Mouse (Mus musculus) embryonic facial prominence, embryonic 13.5 days (tissue): ENCODE measurements around the gene Hnrnph1. TPM values are rescaled to one million over a fixed set of nuclear protein-coding genes. Genes with fewer than 3 reads are reported as not detected.

Experiments used
- ATAC-seq: fragments of 200-750 bp; cut with Nextera tagmentation; 2 replicates; pipeline ENCODE4 v1.8.0; 2017; ENCODE audit warnings: low read depth; ENCODE audit not compliant: insufficient number of reproducible peaks, insufficient read depth, low FRiP score, low TSS enrichment
- H3K27ac ChIP-seq: fragments of 300-500 bp; sonication (generic); 2 replicates; pipeline ENCODE4 v1.5.1; 2015; ENCODE audit warnings: moderate library complexity, mild to moderate bottlenecking, inconsistent platforms
- H3K27me3 ChIP-seq: fragments of 300-500 bp; sonication (generic); 2 replicates; pipeline ENCODE4 v1.6.1; 2015; ENCODE audit warnings: mild to moderate bottlenecking, inconsistent platforms
- H3K36me3 ChIP-seq: fragments of 300-500 bp; sonication (generic); 2 replicates; pipeline ENCODE4 v1.6.1; 2015; ENCODE audit warnings: mild to moderate bottlenecking, inconsistent platforms
- H3K4me1 ChIP-seq: fragments of 300-500 bp; sonication (generic); 2 replicates; pipeline ENCODE4 v1.6.1; 2015; ENCODE audit warnings: inconsistent platforms
- H3K4me2 ChIP-seq: fragments of 300-500 bp; sonication (generic); 2 replicates; pipeline ENCODE4 v1.6.1; 2015; ENCODE audit warnings: moderate library complexity, mild to moderate bottlenecking, inconsistent platforms
- H3K4me3 ChIP-seq: fragments of 300-500 bp; sonication (generic); 2 replicates; pipeline ENCODE4 v1.5.1; 2015; ENCODE audit warnings: mild to moderate bottlenecking, inconsistent platforms
- H3K9ac ChIP-seq: fragments of 300-500 bp; sonication (generic); 2 replicates; pipeline ENCODE4 v1.6.1; 2015; ENCODE audit warnings: mild to moderate bottlenecking, inconsistent platforms
- H3K9me3 ChIP-seq: fragments of 300-500 bp; sonication (generic); 2 replicates; pipeline ENCODE4 v1.6.1; 2016; ENCODE audit warnings: inconsistent platforms
- WGBS: fragments of 180-500 bp; shearing (Covaris S2); methylation state at CpG from one replicate; pipeline ENCODE4 v1.1.7; 2015; ENCODE audit warnings: mixed read lengths; 5-methylcytosine and 5-hydroxymethylcytosine counted together
- polyA plus RNA-seq: library from polyadenylated mRNA; unstranded; fragments of >200 nt; fragmentation: Nextera tagmentation; extraction: Ambion mirVana; gene quantifications from 2 replicates; pipeline ENCODE4 v1.2.1, GENCODE M21; 2015

Gene Hnrnph1
- polyA plus RNA-seq, 1 experiment from 2014 or later: 541 TPM

DNA sequence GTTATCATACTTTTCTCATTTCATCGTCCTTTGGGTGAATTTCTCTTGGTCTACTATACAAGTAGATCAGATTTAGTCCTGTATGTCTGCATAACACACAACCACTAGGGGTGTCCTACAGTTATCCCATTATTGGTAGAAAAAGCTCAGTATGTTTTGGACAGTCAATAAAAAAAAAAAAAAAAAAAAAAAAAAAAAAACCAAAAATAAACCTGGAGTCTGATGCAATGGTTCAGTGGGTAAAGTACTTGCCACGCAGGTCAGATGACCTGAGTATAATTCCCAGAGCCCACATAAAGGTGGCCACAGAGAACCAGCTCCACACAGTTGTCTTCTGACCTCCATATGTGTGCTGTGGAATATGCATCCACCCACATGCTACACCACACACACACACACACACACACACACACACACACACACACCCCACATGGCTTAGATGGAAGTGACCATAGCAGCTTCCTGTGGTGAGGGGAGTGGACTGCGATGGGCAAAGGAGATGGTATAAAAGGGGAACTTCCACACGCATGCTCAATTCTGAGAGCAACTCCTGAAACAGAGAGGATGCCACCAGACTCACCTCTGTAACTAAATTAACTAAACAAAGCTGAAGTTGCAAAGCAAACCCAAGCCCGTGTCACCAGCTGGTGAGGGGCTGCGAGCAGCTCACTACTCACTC, 38.9 kb downstream of the Hnrnph1 start:
- no peaks in the 10 kb centered on the region for H3K27me3 ChIP-seq
- 91% methylated on average over 6 of the region's 6 CpGs for WGBS

DNA sequence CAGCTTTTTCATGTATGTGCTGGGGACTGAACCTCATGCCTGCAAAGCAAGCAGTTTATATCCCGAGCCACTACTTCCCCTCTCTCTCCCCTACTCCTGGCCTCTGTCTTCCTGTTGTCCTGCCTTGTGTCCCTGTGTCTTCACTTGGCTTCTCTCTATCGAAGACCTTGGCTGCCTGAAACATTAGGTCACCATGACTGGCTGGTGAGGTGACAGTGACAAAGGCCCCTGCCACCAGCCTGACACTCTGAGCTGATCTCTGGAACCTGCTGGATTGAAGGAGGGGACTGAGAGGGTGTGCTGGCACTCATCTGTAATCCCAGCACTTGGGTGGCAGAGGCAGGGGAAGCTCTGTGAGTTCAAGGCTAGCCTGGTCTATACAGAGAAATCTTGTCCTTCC, 41.1 kb downstream of the Hnrnph1 start:
- no peak for ATAC-seq
- Histone ChIP-seq H3K27me3 (no peaks in the 10 kb centered on the region), H3K9ac (no peak overlapping the region), H3K36me3 (peaks cover 53% of the 10 kb centered on the region), H3K4me2 (no peak overlapping the region), H3K9me3 (no peaks in the 10 kb centered on the region), H3K4me3 (no peak overlapping the region), H3K4me1 (peaks cover 13% of the 10 kb centered on the region), H3K27ac (no peak overlapping the region)
- 83% methylated on average over 2 of the region's 2 CpGs for WGBS

More for the DNA sequence above, 38.9 kb downstream of the Hnrnph1 start:
- no peak overlapping the region for H3K27ac ChIP-seq
- peaks cover 66% of the 10 kb centered on the region for H3K36me3 ChIP-seq
- H3K9me3 ChIP-seq: no peaks in the 10 kb centered on the region
- no peak overlapping the region for H3K4me2 ChIP-seq
- no peak for ATAC-seq
- H3K4me3 ChIP-seq: no peak overlapping the region
- no peaks in the 10 kb centered on the region for H3K4me1 ChIP-seq
- H3K9ac ChIP-seq: no peak overlapping the region

DNA sequence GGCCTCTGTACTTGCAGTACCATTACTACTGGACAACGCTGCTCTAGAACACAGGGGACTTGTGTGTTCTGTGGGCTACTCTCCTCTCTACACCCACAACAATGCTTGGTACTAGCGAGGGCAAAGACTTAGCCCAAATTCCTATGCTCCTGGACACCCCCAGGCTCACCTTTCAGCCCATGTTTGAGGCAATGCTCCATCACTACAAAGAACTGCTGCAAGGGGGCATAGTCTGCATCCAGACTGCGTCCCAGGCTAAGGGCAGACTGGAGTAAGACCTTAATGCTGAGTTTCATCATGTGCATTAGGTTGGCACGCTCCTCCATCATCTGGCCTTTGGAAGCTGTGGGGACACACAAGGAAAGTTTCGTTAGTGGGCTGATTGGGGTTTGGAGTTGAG, 44.7 kb downstream of the Hnrnph1 start:
- Histone ChIP-seq H3K4me3 (peak overlapping the region; percentile 42), H3K27ac (peak overlapping the region; percentile 24), H3K9ac (peak overlapping the region; percentile 63), H3K9me3 (no peaks in the 10 kb centered on the region), H3K27me3 (no peaks in the 10 kb centered on the region), H3K4me1 (peaks cover 13% of the 10 kb centered on the region), H3K36me3 (peaks cover 27% of the 10 kb centered on the region), H3K4me2 (peak overlapping the region; percentile 68)
- no peak for ATAC-seq
- WGBS: 44% methylated on average over 5 of the region's 5 CpGs

DNA sequence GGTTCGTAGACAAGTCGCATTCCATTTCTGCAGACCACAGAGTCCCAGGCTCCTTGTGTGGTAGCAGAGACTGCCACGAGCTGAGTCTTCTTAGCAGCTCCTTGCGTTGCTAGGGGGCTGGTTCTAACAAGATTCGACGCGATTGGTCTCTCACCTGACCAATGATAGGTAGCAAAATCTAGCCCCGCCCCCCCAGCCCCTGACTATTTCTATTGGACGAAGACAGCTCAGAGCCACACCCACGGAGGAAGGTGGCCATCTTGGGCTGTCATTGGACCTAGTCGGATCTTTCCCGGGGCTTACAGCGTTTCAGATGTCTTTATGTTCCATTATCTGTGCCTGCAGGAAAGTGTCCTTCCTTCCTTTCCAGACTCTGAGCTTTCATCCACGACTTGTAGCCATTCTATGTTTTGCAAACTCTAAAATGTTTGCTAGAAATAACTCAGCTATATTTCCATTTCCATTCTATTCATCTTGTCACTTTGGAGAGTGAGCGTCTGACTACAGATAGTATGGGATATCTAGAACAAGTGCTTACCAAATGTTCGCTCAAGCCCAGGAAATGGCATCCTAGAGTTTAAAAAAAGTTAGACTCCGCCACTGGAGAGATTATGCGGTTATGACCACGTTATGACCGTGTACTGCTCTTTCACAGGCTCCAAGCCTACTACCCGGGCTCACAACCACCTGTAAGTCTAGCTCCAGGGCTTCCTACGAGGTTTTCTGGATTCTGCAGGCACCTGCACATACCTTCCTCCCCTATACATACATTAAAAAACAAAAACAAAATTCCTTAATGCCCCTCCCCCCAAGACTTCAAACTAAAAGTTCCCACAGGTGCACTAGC, 45.4 kb downstream of the Hnrnph1 start:
- peak overlapping the region; percentile 62 for H3K27ac ChIP-seq
- no peaks in the 10 kb centered on the region for H3K27me3 ChIP-seq
- peaks cover 13% of the 10 kb centered on the region for H3K4me1 ChIP-seq
- H3K36me3 ChIP-seq: peaks cover 21% of the 10 kb centered on the region
- peak overlapping the region; percentile 42 for H3K4me3 ChIP-seq
- ATAC-seq: peak; percentile 94
- no peaks in the 10 kb centered on the region for H3K9me3 ChIP-seq
- H3K4me2 ChIP-seq: peak overlapping the region; percentile 68
- H3K9ac ChIP-seq: peak overlapping the region; percentile 63
- WGBS: 22% methylated on average over 22 of the region's 22 CpGs

DNA sequence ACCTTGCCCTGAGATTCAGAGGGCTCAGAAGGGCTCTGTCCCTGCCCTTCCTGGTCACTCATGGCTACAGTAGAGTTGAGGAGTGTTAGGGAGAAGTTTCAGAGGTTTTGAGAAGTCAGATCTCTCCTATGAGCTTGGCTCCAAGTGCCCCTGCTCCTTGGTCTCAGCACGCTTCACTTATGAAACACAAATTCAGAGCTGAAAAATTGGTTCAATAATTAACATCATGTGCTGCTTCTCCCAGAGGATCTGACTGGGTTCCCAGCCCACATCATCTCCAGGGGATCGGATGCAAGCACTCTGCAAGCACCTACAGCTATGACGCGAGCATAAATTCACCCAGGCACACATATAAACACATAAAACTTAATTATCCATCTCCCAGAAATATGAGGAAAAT, 49.3 kb downstream of the Hnrnph1 start:
- Histone ChIP-seq H3K4me3 (no peak overlapping the region), H3K27me3 (no peaks in the 10 kb centered on the region), H3K27ac (no peak overlapping the region), H3K36me3 (no peaks in the 10 kb centered on the region), H3K9me3 (no peaks in the 10 kb centered on the region), H3K4me2 (no peak overlapping the region), H3K9ac (no peak overlapping the region), H3K4me1 (peaks cover 22% of the 10 kb centered on the region)
- 85% methylated on average over 4 of the region's 4 CpGs for WGBS
- ATAC-seq: no peak

DNA sequence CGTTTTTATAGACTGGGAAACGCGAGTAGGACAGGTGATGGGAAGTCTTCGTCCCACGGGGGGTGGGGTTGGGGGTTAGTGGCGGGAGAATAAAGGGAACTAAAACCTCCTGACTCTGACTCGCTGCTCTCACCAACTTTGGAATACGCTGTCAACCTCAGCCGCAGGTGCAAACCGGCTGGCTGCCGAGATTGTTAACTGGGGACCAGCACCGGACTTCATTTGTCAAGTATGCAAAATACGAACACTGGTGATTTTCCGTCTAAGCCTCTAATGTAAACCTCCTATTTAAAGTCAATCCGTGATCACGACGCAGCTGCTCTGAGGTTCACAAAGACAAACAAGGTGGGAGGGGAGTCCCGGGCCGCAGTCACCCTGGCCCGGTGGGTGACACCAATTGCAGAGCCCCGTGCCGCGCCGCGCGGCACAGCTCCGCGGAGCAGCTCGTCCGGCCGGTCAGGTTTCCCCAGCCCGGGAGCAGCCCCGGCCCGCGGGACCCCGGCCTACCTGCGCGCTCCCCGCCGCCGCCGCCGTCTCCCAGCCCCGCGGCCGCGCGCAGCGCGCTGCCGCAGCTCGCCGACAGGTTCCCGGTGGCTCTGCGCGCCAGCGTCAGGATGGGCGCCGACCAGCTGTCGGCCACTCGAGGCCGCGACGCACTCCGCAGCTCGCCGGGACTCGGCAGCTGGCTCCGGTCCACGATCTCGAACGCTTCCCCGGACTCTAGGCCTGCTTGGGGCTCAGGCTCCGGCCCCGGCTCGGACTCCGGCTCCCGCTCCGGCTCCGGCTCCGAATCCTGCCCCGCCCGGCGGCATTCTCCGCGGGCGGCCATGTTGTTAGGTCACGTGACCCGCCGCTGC, 53.7 kb downstream of the Hnrnph1 start, which contains the start of gene Rufy1:
TSS of gene Rufy1 (minus strand) at position 849 of the 857 bp plus-strand sequence.
- H3K4me1 ChIP-seq: peaks cover 15% of the 10 kb centered on the region
- H3K4me3 ChIP-seq: peak within 1 kb of the TSS; percentile 79
- no peaks in the 10 kb centered on the region for H3K27me3 ChIP-seq
- H3K9me3 ChIP-seq: no peaks in the 10 kb centered on the region
- peak within 1 kb of the TSS; percentile 90 for H3K27ac ChIP-seq
- peak; percentile 70 for ATAC-seq
- no peaks in the 10 kb centered on the region for H3K36me3 ChIP-seq
- under 1% methylated on average over 90 of the region's 90 CpGs for WGBS
- peak within 1 kb of the TSS; percentile 71 for H3K4me2 ChIP-seq
- H3K9ac ChIP-seq: peak within 1 kb of the TSS; percentile 88

DNA sequence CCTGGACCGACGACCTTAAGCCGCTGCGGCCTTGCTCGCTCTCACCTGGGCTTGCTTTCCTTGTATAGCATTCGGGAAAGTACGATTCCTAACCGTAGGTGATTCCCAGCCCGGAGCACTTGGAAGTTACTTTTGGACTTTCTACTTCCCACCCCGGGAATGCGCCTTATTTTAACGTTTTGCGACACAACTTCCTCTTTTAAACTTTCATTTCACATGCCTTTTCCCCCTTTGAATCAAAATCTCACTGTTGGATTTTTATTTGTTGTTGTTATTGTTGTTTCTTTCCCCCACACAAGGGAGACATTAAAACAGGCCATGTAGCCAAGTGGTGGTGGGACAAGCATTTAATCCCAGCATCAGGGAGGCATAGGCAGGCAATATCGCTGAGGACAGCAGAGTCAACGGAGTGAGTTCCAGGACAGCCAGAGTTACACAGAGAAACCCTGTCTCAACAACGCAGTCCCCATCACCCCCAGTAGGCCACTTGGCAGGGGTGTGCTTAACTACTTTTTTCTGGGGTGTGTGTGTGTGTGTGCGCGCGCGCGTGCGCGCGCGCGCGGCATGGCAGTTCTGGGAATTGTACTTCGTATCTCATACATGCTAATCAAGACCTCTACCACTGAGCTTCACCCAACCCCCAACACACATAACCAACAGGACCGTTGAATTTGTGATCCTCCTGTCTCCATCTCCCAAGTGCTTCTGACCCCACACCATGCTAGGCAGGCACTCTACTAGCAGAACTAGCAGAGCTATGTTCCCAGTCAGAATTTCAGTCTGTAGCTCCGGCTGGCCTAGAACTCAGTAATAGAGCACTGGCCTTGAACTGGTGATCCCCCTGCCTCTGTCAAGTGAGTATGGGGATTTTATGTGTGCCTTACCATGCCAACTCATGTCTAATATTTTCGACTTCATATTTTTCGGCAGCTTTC, 54.6 kb downstream of the Hnrnph1 start:
- H3K9me3 ChIP-seq: no peaks in the 10 kb centered on the region
- H3K36me3 ChIP-seq: no peaks in the 10 kb centered on the region
- H3K4me2 ChIP-seq: peak overlapping the region; percentile 71
- H3K4me3 ChIP-seq: peak overlapping the region; percentile 79
- peaks cover 15% of the 10 kb centered on the region for H3K4me1 ChIP-seq
- H3K9ac ChIP-seq: peak overlapping the region; percentile 88
- 29% methylated on average over 32 of the region's 32 CpGs for WGBS
- peak overlapping the region; percentile 90 for H3K27ac ChIP-seq
- peak; percentile 54; the same call in 1 of the 2 replicates for ATAC-seq
- no peaks in the 10 kb centered on the region for H3K27me3 ChIP-seq

DNA sequence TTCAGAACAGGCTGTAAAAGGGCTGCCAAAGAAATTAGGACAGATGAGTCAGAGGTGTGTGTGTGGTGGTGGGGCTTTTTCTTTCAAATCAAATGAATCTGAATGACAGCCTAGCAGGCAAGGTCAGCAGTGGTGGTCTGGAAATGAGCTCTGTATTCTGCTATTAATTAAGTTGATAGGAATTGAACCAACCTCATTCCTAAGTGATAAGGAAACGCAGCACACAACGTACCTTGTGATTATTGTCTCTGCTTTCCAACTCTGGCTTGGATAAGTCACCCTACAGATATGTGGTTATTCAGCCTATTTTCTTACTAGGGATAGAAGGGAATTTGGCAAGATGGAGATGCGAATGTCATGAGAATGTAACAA, 55.3 kb downstream of the Hnrnph1 start:
- no peak overlapping the region for H3K9ac ChIP-seq
- no peaks in the 10 kb centered on the region for H3K9me3 ChIP-seq
- ATAC-seq: no peak
- peaks cover 15% of the 10 kb centered on the region for H3K4me1 ChIP-seq
- no peak overlapping the region for H3K4me2 ChIP-seq
- no peak overlapping the region for H3K27ac ChIP-seq
- H3K4me3 ChIP-seq: no peak overlapping the region
- H3K36me3 ChIP-seq: no peaks in the 10 kb centered on the region
- no peaks in the 10 kb centered on the region for H3K27me3 ChIP-seq
- 85% methylated on average over 3 of the region's 3 CpGs for WGBS

DNA sequence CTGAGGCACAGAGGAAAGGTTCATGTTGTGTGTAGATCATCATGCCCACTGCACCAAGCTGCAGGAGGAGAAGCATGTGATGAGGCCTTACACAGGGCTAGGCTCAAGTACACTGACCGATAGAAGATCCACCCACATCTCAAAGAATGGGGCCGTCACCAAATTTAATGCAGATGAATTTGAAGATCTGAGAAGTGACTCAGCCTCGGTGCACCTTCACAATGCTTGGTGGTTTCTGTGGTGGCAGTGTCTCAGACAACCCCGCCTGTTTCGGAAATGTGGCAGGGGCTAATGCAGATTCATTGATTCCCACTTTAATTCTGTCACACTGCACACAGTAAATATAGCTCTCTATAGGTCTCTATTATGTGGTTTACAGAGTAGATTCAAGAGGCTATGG, 56.1 kb downstream of the Hnrnph1 start:
- no peak for ATAC-seq
- 89% methylated on average over 5 of the region's 5 CpGs for WGBS
- H3K9me3 ChIP-seq: no peaks in the 10 kb centered on the region
- no peak overlapping the region for H3K27ac ChIP-seq
- peaks cover 15% of the 10 kb centered on the region for H3K4me1 ChIP-seq
- no peak overlapping the region for H3K4me2 ChIP-seq
- H3K27me3 ChIP-seq: no peaks in the 10 kb centered on the region
- H3K4me3 ChIP-seq: no peak overlapping the region
- H3K9ac ChIP-seq: no peak overlapping the region
- no peaks in the 10 kb centered on the region for H3K36me3 ChIP-seq
